Mouse (Mus musculus) heart, adult 8-10 months (tissue): ENCODE data around the gene Scarb1. TPM values are rescaled to one million over a fixed set of nuclear protein-coding genes. Genes with fewer than 3 reads are reported as not detected.

ENCODE experiments used
- DNase-seq: peaks from one replicate; pipeline ENCODE4 v3.0.0; 2022; ENCODE audit warnings: low spot score
- total RNA-seq, 4 experiments: library from RNA; stranded (reverse); gene quantifications; 2 replicates each; pipeline ENCODE4 v1.2.4; 2022

Gene Scarb1
- total RNA-seq, 4 experiments from 2014 or later: 21.8 to 27.3 (median 25.7) TPM

- no peak for DNase-seq
Observed at GRCm38 (mm10) chr5:125364851-125365429, 24.0 kb upstream of the Scarb1 start.

DNA sequence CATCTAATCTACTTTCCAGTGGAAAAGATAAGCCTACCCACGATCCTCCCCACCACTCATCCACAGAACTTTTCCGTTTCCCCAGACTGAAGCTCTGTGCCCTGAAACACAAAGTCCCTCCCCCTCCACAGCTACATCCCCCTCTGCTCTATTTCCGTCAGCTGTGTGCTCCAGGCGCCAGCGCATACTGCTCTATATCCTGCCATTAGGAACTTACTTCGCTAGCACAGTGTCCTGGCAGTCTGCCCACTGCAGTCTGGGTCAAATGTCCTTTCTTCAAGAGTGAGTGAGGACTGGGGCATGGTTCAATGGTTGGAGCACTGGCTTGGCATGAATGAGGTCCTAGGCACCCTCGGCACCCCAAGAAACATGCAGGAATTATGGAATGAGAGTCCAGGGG is 23.0 kb upstream of the Scarb1 start:
- peak; percentile 34 for DNase-seq

- no peak for DNase-seq
Observed at GRCm38 (mm10) chr5:125360981-125361510, 20.2 kb upstream of the Scarb1 start.

DNA sequence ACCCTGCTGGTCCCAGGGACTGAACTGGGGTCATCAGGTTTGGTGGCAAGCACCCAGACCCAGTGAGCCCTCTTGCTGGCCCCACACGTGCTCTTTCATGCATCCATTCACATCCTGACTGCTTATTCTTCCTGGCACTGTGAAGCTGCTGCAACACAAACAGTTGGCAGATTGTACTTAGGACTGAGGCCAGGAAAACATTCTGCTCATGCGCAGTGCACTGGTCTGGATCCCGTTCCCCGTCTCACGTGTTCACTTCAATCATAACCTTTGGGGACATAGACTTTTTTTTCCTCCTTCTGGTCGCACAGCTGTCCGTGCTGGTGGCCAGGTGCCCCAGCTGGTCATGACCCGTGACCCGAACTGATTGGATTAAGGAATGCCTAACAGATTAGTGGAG is 19.7 kb upstream of the Scarb1 start:
- DNase-seq: peak; percentile 30

GRCm38 (mm10) chr5:125358270-125358608 is 17.3 kb upstream of the Scarb1 start:
- peak; percentile 25 for DNase-seq

GRCm38 (mm10) chr5:125357543-125358269 is 16.8 kb upstream of the Scarb1 start:
- no peak for DNase-seq

GRCm38 (mm10) chr5:125355650-125356049 is 14.8 kb upstream of the Scarb1 start:
- DNase-seq: no peak

DNA sequence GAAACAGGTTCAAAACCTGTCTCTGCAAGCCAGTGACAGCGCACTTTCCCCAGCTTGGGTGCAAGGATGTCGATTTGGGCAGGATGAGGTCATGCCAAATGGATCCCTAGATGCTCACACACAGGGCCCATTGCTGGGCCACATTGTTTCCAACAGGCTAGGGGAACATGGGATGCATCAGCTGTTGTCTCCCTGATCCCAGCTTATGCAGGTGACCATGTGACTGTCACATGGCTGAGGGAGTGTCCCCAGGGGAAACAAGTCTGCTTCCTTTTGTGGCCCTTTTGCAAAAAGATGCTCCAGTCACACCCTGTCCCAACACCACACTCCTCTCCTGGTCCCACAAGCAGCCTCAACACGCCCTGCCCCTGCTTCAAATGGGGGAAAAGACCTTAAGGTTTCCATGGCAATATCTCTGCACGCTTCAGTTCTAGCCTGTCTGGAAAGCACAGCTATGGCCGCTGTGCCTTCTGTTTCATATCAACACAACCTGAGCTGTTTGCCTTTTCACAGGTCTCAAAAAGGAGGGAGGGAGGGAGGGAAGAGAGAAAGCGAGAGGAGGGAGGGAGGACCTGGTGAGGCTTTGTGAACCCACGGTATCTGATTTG is 14.1 kb upstream of the Scarb1 start:
- no peak for DNase-seq

GRCm38 (mm10) chr5:125352781-125353294 is 11.9 kb upstream of the Scarb1 start:
- no peak for DNase-seq

GRCm38 (mm10) chr5:125351939-125352338 is 11.0 kb upstream of the Scarb1 start:
- no peak for DNase-seq

DNA sequence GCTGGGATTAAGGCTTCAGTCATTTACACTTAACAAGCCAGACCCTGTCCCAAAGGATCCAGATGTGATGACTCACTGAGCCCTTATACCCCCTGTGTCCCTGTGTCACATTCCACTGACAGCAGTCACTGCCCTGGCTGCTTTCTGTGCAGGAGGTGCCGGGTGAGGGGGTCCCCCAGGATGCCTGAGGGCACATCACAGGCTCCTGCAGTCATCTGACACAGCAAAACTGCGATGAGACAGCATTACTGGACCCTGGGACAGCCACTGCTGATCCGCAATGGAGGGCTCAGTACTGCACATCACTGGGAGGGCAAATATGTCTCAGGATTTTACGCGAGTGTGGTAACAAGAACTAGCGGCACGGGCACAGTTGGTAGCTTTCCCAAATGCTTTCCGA is 10.2 kb upstream of the Scarb1 start:
- no peak for DNase-seq

GRCm38 (mm10) chr5:125349391-125349790 is 8.5 kb upstream of the Scarb1 start:
- DNase-seq: no peak

- peak; percentile 55 for DNase-seq
Observed at GRCm38 (mm10) chr5:125348487-125348886, 7.6 kb upstream of the Scarb1 start.

DNA sequence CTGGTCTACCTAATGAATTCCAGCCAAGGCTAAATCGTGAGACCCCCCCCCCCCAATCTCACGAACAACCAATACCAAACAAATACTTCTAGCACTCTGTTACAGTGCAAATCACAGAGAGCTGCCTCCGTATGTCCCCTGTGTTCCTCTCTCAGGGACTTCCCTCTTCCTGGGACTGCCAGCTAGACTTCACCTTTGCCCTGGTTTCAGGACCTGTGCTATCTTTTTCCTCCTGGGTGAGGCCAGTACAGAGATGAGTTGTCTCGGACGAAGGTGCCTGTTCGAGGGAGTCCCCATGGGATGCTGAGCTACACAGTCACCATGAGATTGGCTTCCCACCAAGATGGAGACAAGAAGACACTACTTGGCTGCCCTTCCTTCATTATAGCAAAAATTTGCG is 7.2 kb upstream of the Scarb1 start:
- no peak for DNase-seq

DNA sequence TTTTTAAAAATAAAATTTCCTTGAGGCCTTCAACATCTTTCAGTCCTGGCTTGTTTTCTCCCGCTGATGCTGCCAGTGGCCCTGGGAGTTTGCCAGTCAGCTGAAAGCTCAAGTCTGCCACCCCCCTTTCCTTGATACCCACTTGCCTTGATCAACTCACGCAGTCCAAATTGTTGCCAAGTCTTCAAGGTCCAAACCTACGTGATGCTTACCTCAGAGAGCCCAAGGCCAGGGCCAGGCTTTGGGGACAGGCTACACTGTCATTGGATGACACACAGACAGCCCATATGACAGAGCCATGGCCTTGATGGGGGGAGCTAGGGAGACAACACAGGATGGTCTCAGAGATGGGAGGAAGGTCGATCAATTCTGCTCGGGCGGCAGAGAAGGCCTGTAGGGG is 3.4 kb upstream of the Scarb1 start:
- no peak for DNase-seq

GRCm38 (mm10) chr5:125341459-125342090 is 681 bp upstream of the Scarb1 start:
- no peak for DNase-seq

GRCm38 (mm10) chr5:125339851-125340531 is 903 bp downstream of the Scarb1 start:
- peak; percentile 55 for DNase-seq

GRCm38 (mm10) chr5:125339108-125339751 is 1.7 kb downstream of the Scarb1 start:
- DNase-seq: peak; percentile 59

- no peak for DNase-seq
Observed at GRCm38 (mm10) chr5:125337526-125337925, 3.4 kb downstream of the Scarb1 start.

DNA sequence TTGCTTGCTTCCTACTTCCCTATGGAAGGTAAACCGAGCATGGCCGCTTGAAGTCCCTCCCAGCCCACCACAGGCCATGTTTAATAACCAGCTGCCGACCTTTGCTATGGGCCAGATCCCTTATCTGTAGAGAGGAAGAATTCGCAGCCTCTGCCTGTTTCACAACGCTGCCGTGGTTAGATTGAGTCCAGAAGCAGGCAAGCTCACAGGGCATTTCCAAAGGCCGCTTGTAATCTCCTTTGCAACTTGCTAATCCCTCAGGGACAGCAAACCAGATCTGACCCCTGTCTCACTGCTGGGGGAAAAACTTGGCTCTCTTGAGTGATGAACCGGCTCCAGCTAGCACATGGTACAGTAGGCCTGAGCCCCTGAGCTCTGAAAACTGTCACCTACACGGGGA is 3.9 kb downstream of the Scarb1 start:
- DNase-seq: no peak

- DNase-seq: peak; percentile 62
Observed at GRCm38 (mm10) chr5:125333009-125333408, 7.9 kb downstream of the Scarb1 start.
